Mouse (Mus musculus): ENCODE measurements at regions not wholly inside any gene's neighbourhood (a gene's known extent, or its start where the extent isn't known, plus 50 kb on each side); places are given as distances from the start of the nearest gene placed in this dataset.

DNA sequence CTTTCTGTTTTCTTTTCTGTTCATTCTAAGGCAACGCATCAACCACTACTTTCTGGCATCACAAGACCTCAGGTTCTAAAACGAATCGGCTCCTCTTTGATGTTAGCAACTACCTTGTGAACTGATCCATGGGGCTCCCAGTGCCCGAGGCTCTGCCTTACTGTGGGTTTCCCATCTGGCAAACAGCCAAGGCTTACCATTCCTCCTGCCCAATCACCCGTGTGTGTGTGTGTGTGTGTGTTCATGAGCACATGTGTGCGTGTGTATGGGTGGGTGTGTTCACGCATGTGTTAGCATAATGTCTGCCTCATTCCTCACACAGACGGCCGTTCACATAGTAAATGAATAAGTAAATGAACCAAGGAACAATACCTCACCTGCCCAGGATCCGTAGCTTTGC lies 138.3 kb upstream of the Lpp start:
- DNase-seq: no peak

DNA sequence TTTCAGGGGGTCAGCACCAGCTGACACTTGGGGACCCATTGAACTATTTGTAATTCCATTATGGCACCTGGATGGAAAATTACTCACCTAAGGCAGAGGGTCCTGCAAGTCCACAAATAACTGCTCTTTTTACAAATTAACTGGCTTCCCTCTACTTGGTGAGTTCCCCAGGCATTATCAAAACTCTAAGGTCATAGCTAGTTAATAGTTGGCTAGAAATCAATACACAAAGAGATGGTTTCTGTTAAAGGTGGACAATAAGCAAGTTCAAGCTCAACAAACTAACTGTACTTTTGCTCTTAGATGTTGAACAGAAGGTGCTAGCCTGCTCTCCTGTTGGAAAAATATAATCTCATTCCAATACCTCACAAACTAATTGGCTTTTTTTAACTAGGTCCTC lies 138.7 kb upstream of the Lpp start:
- no peak for DNase-seq

GRCm38 (mm10) chr16:24254143-24254542 lies 139.2 kb upstream of the Lpp start:
- DNase-seq: no peak

DNA sequence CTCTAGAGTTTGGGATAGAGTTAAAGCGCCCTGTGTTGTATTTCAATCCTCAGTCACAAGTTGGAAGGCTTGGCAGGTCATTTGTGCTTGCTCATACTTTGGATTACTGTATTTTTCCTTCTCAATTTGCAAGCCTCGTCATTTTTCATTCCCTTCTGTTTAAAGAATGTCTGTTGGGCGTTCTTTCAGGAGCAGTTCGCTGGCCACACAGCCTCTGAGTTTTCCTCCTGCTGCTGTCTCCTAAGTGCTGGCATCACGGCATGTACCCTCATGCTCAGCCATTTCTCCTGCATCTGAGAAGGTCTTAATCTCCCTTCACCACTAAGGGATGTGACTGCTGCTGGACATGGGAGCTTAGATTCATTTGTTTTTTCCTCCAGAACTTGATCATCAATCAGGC lies 146.0 kb upstream of the Lpp start:
- no peak for DNase-seq

DNA sequence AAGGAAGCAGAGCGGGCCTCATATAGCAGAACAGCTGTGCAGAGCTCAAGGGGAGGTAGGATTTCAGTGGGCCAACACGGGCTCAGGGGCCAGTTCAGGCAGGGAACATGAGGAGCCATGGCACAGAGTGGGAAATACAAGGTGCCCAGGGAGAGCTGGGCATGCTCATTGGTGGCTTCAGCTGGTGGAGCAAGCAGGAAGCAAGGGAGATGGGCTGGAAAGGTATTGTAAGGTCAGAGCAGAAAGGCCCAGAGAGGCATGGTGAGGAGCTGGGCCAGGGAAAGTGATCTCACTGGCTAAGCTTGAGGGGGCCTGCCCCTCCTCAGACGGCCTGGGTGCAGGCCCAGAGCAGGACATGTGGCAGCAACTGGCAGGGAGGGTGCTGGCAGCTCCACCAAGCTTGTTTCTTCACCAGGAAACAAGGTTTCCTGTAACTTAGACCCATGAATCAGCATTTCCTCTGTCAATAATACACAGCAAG lies 155.2 kb upstream of the Lpp start:
- peak; percentile 40 for DNase-seq

DNA sequence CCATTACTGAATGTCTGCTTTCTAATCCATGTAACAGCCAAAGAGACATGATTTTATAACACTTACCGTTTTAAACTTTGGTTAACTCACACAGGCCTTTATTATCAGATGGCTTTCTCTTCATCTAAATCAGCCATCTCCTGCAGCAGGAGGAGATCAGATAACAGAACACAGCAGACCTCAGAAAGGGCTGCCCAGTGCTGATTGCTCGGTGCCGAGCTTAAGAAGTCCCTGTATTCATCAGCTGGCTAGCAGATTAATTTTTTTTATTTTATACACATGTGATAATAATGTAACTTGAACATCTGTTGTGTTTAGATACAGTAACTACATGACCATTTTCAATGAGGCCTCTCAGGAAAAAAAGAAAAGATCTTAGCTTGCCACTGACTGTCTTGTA lies 155.9 kb upstream of the Lpp start:
- no peak for DNase-seq

DNA sequence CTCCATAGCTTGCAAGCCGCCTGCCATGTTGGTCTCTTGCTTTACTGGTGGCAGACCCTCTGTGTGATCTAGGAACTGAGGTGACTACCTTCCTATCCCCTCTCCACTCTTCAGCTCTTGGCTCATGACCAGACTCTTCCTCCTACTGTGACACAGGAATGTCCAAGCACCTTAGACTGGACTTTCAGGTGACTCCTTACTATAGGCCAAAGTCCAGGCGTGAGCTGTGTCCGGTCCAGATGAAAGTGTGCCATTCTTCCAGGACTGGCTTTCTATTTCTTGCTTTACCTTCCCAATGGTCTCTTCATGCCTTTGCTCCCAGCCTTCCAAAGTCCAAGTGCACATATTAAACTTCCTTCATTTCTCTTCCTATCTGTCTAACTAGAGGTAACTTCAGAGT lies 156.3 kb upstream of the Lpp start:
- no peak for DNase-seq

DNA sequence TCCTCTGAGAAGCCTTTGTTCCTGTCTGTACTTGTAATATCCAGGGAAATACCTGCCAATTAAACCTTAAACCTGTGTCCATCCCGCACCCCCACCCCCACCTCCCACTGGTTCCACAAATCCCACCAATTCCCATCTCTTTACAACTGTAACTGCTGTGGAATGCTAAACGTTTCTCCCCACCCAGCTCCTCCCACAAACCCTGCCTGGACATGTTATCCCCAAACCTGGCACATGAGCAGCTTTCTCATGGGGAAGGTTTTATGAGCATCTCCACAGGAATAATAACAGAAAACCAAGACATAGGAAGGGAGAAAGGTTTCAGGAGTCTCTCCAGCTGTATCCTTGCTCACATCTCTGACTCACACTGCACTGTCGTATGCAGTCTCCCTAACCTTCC lies 156.8 kb upstream of the Lpp start:
- no peak for DNase-seq

- DNase-seq: peak; percentile 19
Measured at GRCm38 (mm10) chr16:24234795-24235194, 158.5 kb upstream of the Lpp start.

GRCm38 (mm10) chr16:24232001-24232530 lies 161.2 kb upstream of the Lpp start:
- no peak for DNase-seq

- no peak for DNase-seq
Measured at GRCm38 (mm10) chr16:24231506-24231905, 161.8 kb upstream of the Lpp start.

- no peak for DNase-seq
Measured at GRCm38 (mm10) chr16:24229002-24229607, 164.2 kb upstream of the Lpp start.

DNA sequence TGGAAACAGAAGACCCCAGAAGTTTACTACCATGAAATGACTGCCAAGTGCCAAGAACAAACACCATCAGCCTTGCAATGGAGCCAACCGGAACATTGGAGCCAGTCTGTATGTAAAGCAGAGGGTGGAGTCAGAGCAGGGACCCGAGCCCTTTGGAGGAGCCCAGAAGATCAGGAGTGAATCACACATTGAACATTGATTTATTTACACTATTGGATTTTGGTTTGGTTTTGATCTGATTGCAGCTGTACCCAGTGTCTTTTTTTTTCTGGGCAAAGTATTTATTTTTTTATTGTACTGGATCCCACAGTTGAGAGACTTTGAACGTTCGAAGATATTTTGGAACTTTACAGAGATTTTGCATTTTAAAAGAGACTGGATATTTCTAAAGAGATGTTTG lies 167.4 kb upstream of the Lpp start:
- DNase-seq: no peak

DNA sequence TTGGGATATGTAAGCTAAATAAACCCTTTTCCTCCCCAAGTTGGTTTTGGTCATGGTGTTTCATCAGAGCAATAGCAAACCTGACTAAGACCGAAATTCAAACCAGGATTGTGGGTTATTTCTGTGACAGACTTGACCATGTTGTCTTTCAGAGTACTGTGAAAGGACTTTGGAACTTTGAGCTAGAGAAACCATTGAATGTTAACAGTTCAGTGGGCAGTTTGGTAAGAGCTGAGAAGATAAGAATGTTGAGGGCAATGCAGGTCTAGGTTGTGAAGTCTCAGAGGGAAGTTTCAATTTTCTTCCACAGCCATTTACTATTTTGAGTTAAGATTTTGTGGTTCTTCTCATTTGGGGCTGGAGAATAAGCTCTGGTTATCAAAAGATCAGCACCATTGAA lies 168.2 kb upstream of the Lpp start:
- no peak for DNase-seq

GRCm38 (mm10) chr16:24223901-24224300 lies 169.4 kb upstream of the Lpp start:
- no peak for DNase-seq

- no peak for DNase-seq
Measured at GRCm38 (mm10) chr16:24223527-24223880, 169.8 kb upstream of the Lpp start.

- DNase-seq: no peak
Measured at GRCm38 (mm10) chr16:24222759-24223526, 170.4 kb upstream of the Lpp start.

GRCm38 (mm10) chr16:24221992-24222391 lies 171.3 kb upstream of the Lpp start:
- no peak for DNase-seq

GRCm38 (mm10) chr16:24220613-24221012 lies 172.7 kb upstream of the Lpp start:
- DNase-seq: no peak

GRCm38 (mm10) chr16:24219691-24220090 lies 173.6 kb upstream of the Lpp start:
- no peak for DNase-seq

DNA sequence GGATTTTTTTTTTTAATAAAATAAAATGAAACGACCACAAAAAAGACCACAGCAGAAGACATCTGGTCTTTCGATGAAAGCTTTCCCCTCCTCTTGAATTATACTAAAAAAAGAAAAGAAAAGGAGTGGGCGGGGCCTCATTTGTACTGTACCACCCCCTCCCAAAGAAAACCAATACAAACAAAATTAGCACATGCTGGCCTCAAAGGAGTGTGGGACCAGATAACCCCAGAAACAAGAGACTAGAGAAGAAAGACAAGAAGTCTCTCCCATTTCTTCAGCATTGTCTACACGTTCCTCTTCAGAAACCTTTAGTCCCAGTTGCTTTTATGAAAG lies 174.5 kb upstream of the Lpp start:
- no peak for DNase-seq

DNA sequence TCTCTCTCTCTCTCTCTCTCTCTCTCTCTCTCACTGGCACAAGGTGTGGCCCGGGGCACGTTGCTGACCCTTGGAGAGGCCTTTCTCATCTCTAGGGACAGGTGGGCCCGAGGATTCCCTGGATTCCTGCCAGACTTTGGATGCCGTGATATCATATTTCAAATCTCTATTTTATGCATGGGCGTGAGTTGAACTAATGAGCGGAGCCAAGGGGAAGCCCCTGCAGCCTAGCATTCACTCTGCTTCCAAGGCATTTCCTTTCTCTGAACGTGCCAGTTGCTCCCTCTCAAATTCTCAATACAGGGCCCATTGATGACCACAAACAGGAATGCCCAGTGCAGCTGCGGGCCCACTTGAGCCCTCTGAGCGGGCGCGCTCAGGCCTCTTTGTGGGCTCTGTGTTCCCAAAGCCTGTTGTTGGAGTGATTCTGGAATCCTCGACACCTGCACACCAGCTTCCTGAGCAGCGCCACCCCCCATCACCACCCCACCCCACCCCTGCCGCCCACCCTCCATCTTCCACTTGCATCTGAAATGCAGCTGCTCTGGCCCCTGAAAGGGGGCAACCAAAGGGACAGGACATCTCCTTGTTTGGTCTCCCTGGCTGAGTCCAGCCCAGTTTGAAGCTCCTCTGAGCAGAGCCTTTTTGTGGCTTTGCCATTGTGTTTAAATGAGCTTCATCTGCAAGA lies 175.0 kb upstream of the Lpp start:
- no peak for DNase-seq

GRCm38 (mm10) chr16:24216828-24217227 lies 176.5 kb upstream of the Lpp start:
- no peak for DNase-seq

GRCm38 (mm10) chr16:24215353-24215752 lies 178.0 kb upstream of the Lpp start:
- no peak for DNase-seq

Data from adrenal gland, adult 8-10 months (tissue).